ENCODE assay signal across 18 mouse cellular contexts in genomic region chr6:49437306-49437705, GRCm38 (mm10). TPM values are rescaled to one million over a fixed set of nuclear protein-coding genes. Genes with fewer than 3 reads are reported as not detected.
"Had no signal": no experiment of that assay in that cellular context is flagged by ENCODE, and none has a peak within 500 bp of the region (broad histone marks: within the 10 kb centered on the region; RNA-seq: fewer than 3 reads in every experiment).

No protein-coding gene starts in this region.

- H3K4me1 ChIP-seq: limb, embryonic 12.5 days; liver, embryonic 13.5 days; midbrain, embryonic 13.5 days had no signal

- ATAC-seq: liver, postnatal 0 days; midbrain, embryonic 13.5 days had no signal

- H3K9me3 ChIP-seq: limb, embryonic 12.5 days; liver, embryonic 13.5 days; midbrain, embryonic 13.5 days had no signal

- H3K4me2 ChIP-seq: limb, embryonic 12.5 days; liver, embryonic 13.5 days; midbrain, embryonic 13.5 days had no signal

- H3K27me3 ChIP-seq: limb, embryonic 12.5 days; liver, embryonic 13.5 days; midbrain, embryonic 13.5 days had no signal

- H3K36me3 ChIP-seq: limb, embryonic 12.5 days; liver, embryonic 13.5 days; midbrain, embryonic 13.5 days had no signal

- H3K9ac ChIP-seq: limb, embryonic 12.5 days; liver, embryonic 13.5 days; liver, postnatal 0 days; midbrain, embryonic 13.5 days had no signal

- H3K27ac ChIP-seq: layer of hippocampus, adult 2 months; left cerebral cortex, adult 2 months; limb, embryonic 12.5 days; liver, embryonic 13.5 days; midbrain, embryonic 13.5 days; stomach, postnatal 0 days had no signal

- DNase-seq: kidney, adult 11 months; kidney, adult 9 months; kidney, postnatal 10 days; kidney, postnatal 4 days; liver; liver, embryonic 13.5 days; liver, postnatal 0 days; lung, postnatal 36 days; right cerebral cortex, postnatal 25 days; thymus, postnatal 4 days had no signal

- H3K4me3 ChIP-seq: layer of hippocampus, adult 2 months; left cerebral cortex, adult 2 months; limb, embryonic 12.5 days; liver, embryonic 13.5 days; midbrain, embryonic 13.5 days had no signal

RNA-seq across cellular contexts. Expression of gene Stk31, which starts 41.9 kb away (rescaled TPM):
- total RNA-seq: megakaryocyte progenitor cell, adult 5-6 weeks; midbrain, postnatal 0 days had no signal
- polyA plus RNA-seq: limb, embryonic 12.5 days; liver, embryonic 13.5 days; liver, postnatal 0 days; midbrain, embryonic 13.5 days; midbrain, postnatal 0 days; neural tube, embryonic 14.5 days; stomach, postnatal 0 days had no signal
